In genomic region chr19:14353151-14353550, GRCm38 (mm10) we compare ENCODE assay signal across 28 mouse cellular contexts.
A peak's percentile ranks its signal among the peaks of the same experiment; 100 is the strongest.
DNase-seq lines count a peak whose midpoint lies in the region; ATAC-seq and TF ChIP-seq lines count a peak whose summit lies in the region.
"Had no signal": no experiment of that assay in that cellular context is flagged by ENCODE, and none has a peak within 500 bp of the region (broad histone marks: within the 10 kb centered on the region; RNA-seq: fewer than 3 reads in every experiment).

No protein-coding gene starts in this region.

- no peak for TF ChIP-seq POLR2A in CH12.LX (IDR thresholded peaks at IDR 0.05; ENCODE audit: low read depth, low read length)

- H3K27ac ChIP-seq in CH12.LX (ENCODE audit: insufficient read depth, low read depth): peak overlapping the region; percentile 91
- no peak overlapping the region for H3K27ac ChIP-seq in midbrain, embryonic 11.5 days (ENCODE audit: low read depth, low read length)
- H3K27ac ChIP-seq: embryonic facial prominence, embryonic 10.5 days; embryonic facial prominence, embryonic 13.5 days; forebrain, embryonic 12.5 days; forebrain, embryonic 15.5 days; gastrocnemius, adult 2 months; hindbrain, embryonic 12.5 days; hindbrain, embryonic 15.5 days; intestine, embryonic 15.5 days had no signal

- H3K79me2 ChIP-seq in CH12.LX (replicated peaks; ENCODE audit: control insufficient read depth, extremely low read depth, insufficient read depth, poor library complexity, severe bottlenecking): no peaks in the 10 kb centered on the region

- DNase-seq in left cerebral cortex, adult 11 months (ENCODE audit: low spot score): peak; percentile 21
- no peak for DNase-seq in left cerebral cortex, postnatal 36 days (ENCODE audit: low spot score in 2 of 2)
- peak; percentile 42 for DNase-seq in CD4-positive helper T cell, adult 2 months (ENCODE audit: low read depth, low spot score)
- DNase-seq in CH12.LX (ENCODE audit: extremely low read depth): no peak
- peak; percentile 2 for DNase-seq in c-Kit-positive CD71-positive TER-119-negative erythroid progenitor cells, embryonic 14.5 days (ENCODE audit: low read depth)
- DNase-seq in midbrain, embryonic 11.5 days (ENCODE audit: low spot score, missing footprints): no peak
- DNase-seq: adrenal gland, adult 2 months; adrenal gland, postnatal 14 days; cerebellum, adult 11-12 months; cerebellum, adult 8-10 months; cerebellum, postnatal 10 days; cerebellum, postnatal 36 days; embryo, embryonic 11 days; gastrocnemius, adult 2 months; gastrocnemius, postnatal 14 days; heart, adult 11 months; kidney, adult 11 months had no signal

- no peak overlapping the region for H3K9ac ChIP-seq in CH12.LX (ENCODE audit: insufficient read depth, low read depth)
- H3K9ac ChIP-seq in midbrain, embryonic 11.5 days (ENCODE audit: low read length): no peak overlapping the region
- H3K9ac ChIP-seq: embryonic facial prominence, embryonic 13.5 days; forebrain, embryonic 12.5 days; forebrain, embryonic 15.5 days; hindbrain, embryonic 12.5 days; hindbrain, embryonic 15.5 days; intestine, embryonic 15.5 days had no signal

- in situ Hi-C loops in CH12.LX (cut with MboI; ENCODE audit: low pct_ligation_motif_present, low pct_unique_long_range_greater_than_20kb, low sequenced_read_pairs): loop anchor here (25.0 kb wide), 1 partner anchor 241 kb away; no protein-coding TSS in a partner anchor

- no peak for TF ChIP-seq EP300 in CH12.LX (IDR thresholded peaks at IDR 0.05; ENCODE audit: low read length)

- intact Hi-C loops in left cerebral cortex, postnatal 36 days (cut with DNase I): no loop called here

- TF ChIP-seq RAD21 in CH12.LX (IDR thresholded peaks at IDR 0.05; ENCODE audit: low read depth, low read length): no peak

- dilution Hi-C loops in CH12.LX (cut with MboI; ENCODE audit: extremely low pct_ligation_motif_present, extremely low pct_unique_long_range_greater_than_20kb, low sequenced_read_pairs): no loop called here

- H3K9me3 ChIP-seq in CH12.LX (replicated peaks; ENCODE audit: low read length): no peaks in the 10 kb centered on the region
- no peaks in the 10 kb centered on the region for H3K9me3 ChIP-seq in midbrain, embryonic 11.5 days (ENCODE audit: control insufficient read depth, low read length)
- H3K9me3 ChIP-seq: embryonic facial prominence, embryonic 10.5 days; embryonic facial prominence, embryonic 13.5 days; forebrain, embryonic 12.5 days; forebrain, embryonic 15.5 days; hindbrain, embryonic 12.5 days; hindbrain, embryonic 15.5 days; intestine, embryonic 15.5 days had no signal

- H3K4me1 ChIP-seq in CH12.LX (ENCODE audit: control insufficient read depth in 1 of 2, insufficient read depth in 2 of 2): peaks cover 20 to 52% of the 10 kb centered on the region in 2 experiments; a peak in 3 of 4 replicates
- H3K4me1 ChIP-seq in midbrain, embryonic 11.5 days (ENCODE audit: control insufficient read depth, insufficient read depth, low read length): 0 out of 2 replicates have a peak, but pooled peaks cover 2% of the 10 kb centered on the region
- H3K4me1 ChIP-seq: embryonic facial prominence, embryonic 10.5 days; embryonic facial prominence, embryonic 13.5 days; forebrain, embryonic 12.5 days; forebrain, embryonic 15.5 days; hindbrain, embryonic 12.5 days; hindbrain, embryonic 15.5 days; intestine, embryonic 15.5 days had no signal

- no peaks in the 10 kb centered on the region for H3K27me3 ChIP-seq in CH12.LX (replicated peaks)
- no peaks in the 10 kb centered on the region; the same call in none of the 2 replicates for H3K27me3 ChIP-seq in midbrain, embryonic 11.5 days (ENCODE audit: control insufficient read depth, insufficient read depth, low read length)
- H3K27me3 ChIP-seq: embryonic facial prominence, embryonic 13.5 days; forebrain, embryonic 12.5 days; forebrain, embryonic 15.5 days; hindbrain, embryonic 12.5 days; hindbrain, embryonic 15.5 days; intestine, embryonic 15.5 days had no signal

- no peak for TF ChIP-seq CTCF in CH12.LX (conservative IDR thresholded peaks at IDR 0.05 in 1 of 2, IDR thresholded peaks at IDR 0.05 in 1 of 2; ENCODE audit: low read depth in 2 of 2, low read length in 2 of 2)

- no peak for ATAC-seq in midbrain, embryonic 11.5 days (ENCODE audit: low FRiP score)
- ATAC-seq in cerebellum, adult (ENCODE audit: insufficient number of reproducible peaks, low FRiP score, low TSS enrichment): no peak
- ATAC-seq: forebrain, embryonic 15.5 days; intestine, embryonic 15.5 days; Patski had no signal

- H3K4me3 ChIP-seq in CH12.LX (replicated peaks in 1 of 3; ENCODE audit: low read depth in 2 of 3, low read length in 2 of 3, poor library complexity in 1 of 3): no peak overlapping the region
- no peak overlapping the region for H3K4me3 ChIP-seq in midbrain, embryonic 11.5 days (ENCODE audit: low read depth, low read length)
- H3K4me3 ChIP-seq: embryonic facial prominence, embryonic 10.5 days; embryonic facial prominence, embryonic 13.5 days; erythroblast, embryonic 14.5 days; forebrain, embryonic 12.5 days; forebrain, embryonic 15.5 days; gastrocnemius, adult 2 months; hindbrain, embryonic 12.5 days; hindbrain, embryonic 15.5 days; intestine, embryonic 15.5 days had no signal

- H3K4me2 ChIP-seq in CH12.LX (ENCODE audit: insufficient read depth, low read depth, poor library complexity, severe bottlenecking): no peak overlapping the region
- no peak overlapping the region for H3K4me2 ChIP-seq in midbrain, embryonic 11.5 days
- H3K4me2 ChIP-seq: embryonic facial prominence, embryonic 13.5 days; forebrain, embryonic 12.5 days; forebrain, embryonic 15.5 days; heart, embryonic 11.5 days; hindbrain, embryonic 12.5 days; hindbrain, embryonic 15.5 days; intestine, embryonic 15.5 days had no signal

- 85% methylated on average over 4 of the region's 4 CpGs for WGBS in midbrain, embryonic 11.5 days

- no peaks in the 10 kb centered on the region for H3K36me3 ChIP-seq in CH12.LX (replicated peaks in 1 of 2; ENCODE audit: control insufficient read depth in 1 of 2, insufficient read depth in 1 of 2, low read length in 1 of 2)
- no peaks in the 10 kb centered on the region for H3K36me3 ChIP-seq in midbrain, embryonic 11.5 days (ENCODE audit: control insufficient read depth, insufficient read depth, low read length)
- H3K36me3 ChIP-seq: embryonic facial prominence, embryonic 10.5 days; embryonic facial prominence, embryonic 13.5 days; forebrain, embryonic 12.5 days; forebrain, embryonic 15.5 days; hindbrain, embryonic 12.5 days; hindbrain, embryonic 15.5 days; intestine, embryonic 15.5 days had no signal

TF ChIP-seq in CH12.LX, 34 proteins besides CTCF, POLR2A, EP300 and RAD21:
- no peak for TF ChIP-seq JUN (IDR thresholded peaks at IDR 0.05; ENCODE audit: insufficient read depth, low read depth, low read length)
- 0 out of 2 replicates have a peak, but pooled peaks have one; percentile 24 for TF ChIP-seq MXI1 (IDR thresholded peaks at IDR 0.05; ENCODE audit: low read depth, low read length)

Comparison
In these comparisons a context has a peak if more than half of its experiments do, and no peak if none do; other contexts are left out.
1. DNase-seq: peak in left cerebral cortex, adult 11 months (single experiment), CD4-positive helper T cell, adult 2 months (single experiment) and c-Kit-positive CD71-positive TER-119-negative erythroid progenitor cells, embryonic 14.5 days (single experiment); none in left cerebral cortex, postnatal 36 days (0 of 2), CH12.LX (single experiment) and midbrain, embryonic 11.5 days (single experiment).